Mouse (Mus musculus) mature B cell (primary cell): ENCODE data around the gene Vmn2r19.
"Not testable (repeated sequence)": the region's sequence is repeated elsewhere in the genome, so short reads cannot be mapped to it uniquely, and the experiment has no call there.

ENCODE experiments used
- in situ Hi-C: fragments of 300-500 bp; cut with MboI; formaldehyde crosslinking; loops from 2 replicates; pipeline ENCODE4 v1.14.3; 2019

Gene Vmn2r19

GRCm38 (mm10) chr6:123308033-123308432 lies at the start of gene Vmn2r19:
Vmn2r19 (plus strand) TSS chr6:123308333.
- in situ Hi-C loops: no loop called here

- in situ Hi-C loops: no loop called here
Observed at GRCm38 (mm10) chr6:123258946-123259345, 49.2 kb upstream of the Vmn2r19 start.

GRCm38 (mm10) chr6:123259889-123260603 lies 48.1 kb upstream of the Vmn2r19 start:
- in situ Hi-C loops: no loop called here

GRCm38 (mm10) chr6:123260868-123261267 lies 47.3 kb upstream of the Vmn2r19 start:
- in situ Hi-C loops: no loop called here

- in situ Hi-C loops: no loop called here
Observed at GRCm38 (mm10) chr6:123261555-123262161, 46.5 kb upstream of the Vmn2r19 start, which contains the start of gene Clec4d. Clec4d (plus strand) TSS chr6:123262111.

- in situ Hi-C loops: no loop called here
Observed at GRCm38 (mm10) chr6:123264194-123264593, 43.9 kb upstream of the Vmn2r19 start.

GRCm38 (mm10) chr6:123265809-123266208 lies 42.3 kb upstream of the Vmn2r19 start:
- in situ Hi-C loops: no loop called here

GRCm38 (mm10) chr6:123266945-123267344 lies 41.2 kb upstream of the Vmn2r19 start:
- in situ Hi-C loops: no loop called here

- in situ Hi-C loops: no loop called here
Observed at GRCm38 (mm10) chr6:123279443-123279842, 28.7 kb upstream of the Vmn2r19 start.

GRCm38 (mm10) chr6:123286311-123286710 lies 21.8 kb upstream of the Vmn2r19 start:
- in situ Hi-C loops: no loop called here

- in situ Hi-C loops: no loop called here
Observed at GRCm38 (mm10) chr6:123288931-123289330, 19.2 kb upstream of the Vmn2r19 start.

GRCm38 (mm10) chr6:123289753-123290152 lies 18.4 kb upstream of the Vmn2r19 start, which contains the start of gene Clec4e:
Clec4e (minus strand) TSS chr6:123289870.
- in situ Hi-C loops: no loop called here

GRCm38 (mm10) chr6:123292751-123293400 lies 15.3 kb upstream of the Vmn2r19 start:
- in situ Hi-C loops: no loop called here

GRCm38 (mm10) chr6:123293509-123293908 lies 14.6 kb upstream of the Vmn2r19 start:
- in situ Hi-C loops: not testable (repeated sequence)

- in situ Hi-C loops: no loop called here
Observed at GRCm38 (mm10) chr6:123296687-123297086, 11.4 kb upstream of the Vmn2r19 start.

- in situ Hi-C loops: not testable (repeated sequence)
Observed at GRCm38 (mm10) chr6:123306315-123306714, 1.8 kb upstream of the Vmn2r19 start.

- in situ Hi-C loops: no loop called here
Observed at GRCm38 (mm10) chr6:123332503-123332902, 24.4 kb downstream of the Vmn2r19 start.

GRCm38 (mm10) chr6:123340093-123340492 lies 32.0 kb downstream of the Vmn2r19 start:
- in situ Hi-C loops: no loop called here

- in situ Hi-C loops: no loop called here
Observed at GRCm38 (mm10) chr6:123346141-123346540, 38.0 kb downstream of the Vmn2r19 start.
